Mouse (Mus musculus): ENCODE data around the gene Wdr75. TPM values are rescaled to one million over a fixed set of nuclear protein-coding genes. Genes with fewer than 3 reads are reported as not detected.

Gene Wdr75
- polyA plus RNA-seq, 1 experiment from 2014 or later: 39.8 TPM

DNA sequence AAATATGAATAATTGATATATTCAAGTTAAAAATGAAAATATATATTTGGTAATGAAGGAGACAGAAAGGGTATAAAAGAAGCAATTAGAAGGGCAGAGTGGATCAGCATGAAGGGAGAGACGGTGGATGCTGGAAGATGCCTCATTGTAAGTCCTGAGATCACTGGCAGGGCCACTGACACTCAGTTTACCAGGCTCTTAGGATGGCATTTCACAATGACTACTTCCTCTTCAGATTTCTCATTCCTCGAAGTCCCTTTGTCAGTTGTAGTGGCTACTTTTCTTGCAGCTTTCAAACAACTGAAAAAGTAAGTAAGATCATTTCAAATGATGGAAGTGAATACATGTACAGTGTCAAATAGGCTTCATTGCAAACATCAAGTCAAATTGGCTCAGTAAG is 31.2 kb downstream of the Wdr75 start:
- ATAC-seq (ENCODE audit: low FRiP score, low TSS enrichment): no peak
- Histone ChIP-seq H3K27me3 (ENCODE audit: control insufficient read depth, insufficient read depth, low read length) (no peaks in the 10 kb centered on the region), H3K36me3 (ENCODE audit: control insufficient read depth, insufficient read depth, low read length) (peaks cover 3% of the 10 kb centered on the region; the same call in 1 of the 2 replicates), H3K9me3 (ENCODE audit: control insufficient read depth, low read length) (no peaks in the 10 kb centered on the region), H3K4me2 (replicated peaks; ENCODE audit: low read depth) (no peak overlapping the region), H3K4me3 (ENCODE audit: low read depth, low read length) (no peak overlapping the region), H3K4me1 (replicated peaks; ENCODE audit: control insufficient read depth, insufficient read depth) (no peaks in the 10 kb centered on the region), H3K27ac (replicated peaks) (no peak overlapping the region), H3K9ac (ENCODE audit: low read length) (no peak overlapping the region)
- WGBS: 78% methylated on average over 2 of the region's 2 CpGs
- no peak for DNase-seq (ENCODE audit: low spot score)
- TF ChIP-seq EP300 (optimal IDR thresholded peaks at IDR 0.05) (no peak), CTCF (IDR thresholded peaks at IDR 0.05; ENCODE audit: low read depth) (no peak)

GRCm38 (mm10) chr1:45826796-45827195 is 31.8 kb downstream of the Wdr75 start:
- TF ChIP-seq CTCF (IDR thresholded peaks at IDR 0.05; ENCODE audit: low read depth) (no peak), EP300 (optimal IDR thresholded peaks at IDR 0.05) (no peak)
- WGBS: 89% methylated on average over 2 of the region's 2 CpGs

DNA sequence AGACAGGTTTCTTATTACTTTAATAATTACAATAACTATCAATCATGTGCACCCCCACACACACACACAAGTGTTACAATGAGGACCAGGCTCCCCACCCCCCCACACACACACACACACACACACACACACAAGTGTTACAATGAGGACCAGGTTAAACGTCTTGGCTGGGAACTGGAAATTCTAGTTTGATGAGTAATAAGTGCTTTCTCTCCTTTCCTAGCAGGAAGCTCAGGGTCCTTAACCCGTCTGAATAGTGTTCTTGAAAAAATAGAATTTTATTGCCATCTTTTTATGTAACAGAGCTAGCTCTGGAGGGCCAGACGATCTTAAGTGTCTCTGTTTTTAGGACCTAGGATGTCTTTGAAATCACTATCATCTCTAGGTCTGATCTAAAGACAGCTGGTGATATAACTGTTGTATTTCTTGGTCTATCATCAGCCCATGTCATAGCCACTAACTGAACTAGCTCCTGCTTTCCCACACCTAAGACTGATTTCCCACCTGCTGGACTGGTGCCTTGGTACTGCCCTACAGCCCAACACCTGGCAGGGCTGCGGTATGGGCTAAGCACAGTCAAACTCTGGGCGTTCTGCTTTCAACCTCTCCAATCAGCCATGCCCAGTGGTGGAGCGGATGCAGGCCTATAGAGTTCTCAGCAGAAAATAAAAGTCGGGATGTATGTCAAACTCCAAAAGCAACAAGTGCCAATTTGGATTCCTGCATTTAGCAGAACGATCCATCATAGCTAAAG is 35.7 kb downstream of the Wdr75 start:
- Histone ChIP-seq H3K9ac (ENCODE audit: low read length) (no peak overlapping the region), H3K27me3 (ENCODE audit: control insufficient read depth, insufficient read depth, low read length) (no peaks in the 10 kb centered on the region), H3K36me3 (ENCODE audit: control insufficient read depth, insufficient read depth, low read length) (no peaks in the 10 kb centered on the region), H3K9me3 (ENCODE audit: control insufficient read depth, low read length) (no peaks in the 10 kb centered on the region), H3K4me2 (replicated peaks; ENCODE audit: low read depth) (no peak overlapping the region), H3K4me1 (replicated peaks; ENCODE audit: control insufficient read depth, insufficient read depth) (no peaks in the 10 kb centered on the region), H3K27ac (replicated peaks) (no peak overlapping the region), H3K4me3 (ENCODE audit: low read depth, low read length) (no peak overlapping the region)
- 75% methylated on average over 8 of the region's 8 CpGs for WGBS
- DNase-seq (ENCODE audit: low spot score) (no peak), ATAC-seq (ENCODE audit: low FRiP score, low TSS enrichment) (no peak)
- no peak for TF ChIP-seq EP300 (optimal IDR thresholded peaks at IDR 0.05)
- no peak for TF ChIP-seq CTCF (IDR thresholded peaks at IDR 0.05; ENCODE audit: low read depth)

More at GRCm38 (mm10) chr1:45826796-45827195, 31.8 kb downstream of the Wdr75 start:
- H3K9me3 ChIP-seq (ENCODE audit: control insufficient read depth, low read length): no peaks in the 10 kb centered on the region
- H3K36me3 ChIP-seq (ENCODE audit: control insufficient read depth, insufficient read depth, low read length): peaks cover 3% of the 10 kb centered on the region; the same call in 1 of the 2 replicates
- no peak overlapping the region for H3K9ac ChIP-seq (ENCODE audit: low read length)
- DNase-seq (ENCODE audit: low spot score) (no peak), ATAC-seq (ENCODE audit: low FRiP score, low TSS enrichment) (no peak)
- no peaks in the 10 kb centered on the region for H3K27me3 ChIP-seq (ENCODE audit: control insufficient read depth, insufficient read depth, low read length)
- H3K4me3 ChIP-seq (ENCODE audit: low read depth, low read length): no peak overlapping the region
- H3K4me1 ChIP-seq (replicated peaks; ENCODE audit: control insufficient read depth, insufficient read depth): no peaks in the 10 kb centered on the region
- H3K27ac ChIP-seq (replicated peaks): no peak overlapping the region
- H3K4me2 ChIP-seq (replicated peaks; ENCODE audit: low read depth): no peak overlapping the region

DNA sequence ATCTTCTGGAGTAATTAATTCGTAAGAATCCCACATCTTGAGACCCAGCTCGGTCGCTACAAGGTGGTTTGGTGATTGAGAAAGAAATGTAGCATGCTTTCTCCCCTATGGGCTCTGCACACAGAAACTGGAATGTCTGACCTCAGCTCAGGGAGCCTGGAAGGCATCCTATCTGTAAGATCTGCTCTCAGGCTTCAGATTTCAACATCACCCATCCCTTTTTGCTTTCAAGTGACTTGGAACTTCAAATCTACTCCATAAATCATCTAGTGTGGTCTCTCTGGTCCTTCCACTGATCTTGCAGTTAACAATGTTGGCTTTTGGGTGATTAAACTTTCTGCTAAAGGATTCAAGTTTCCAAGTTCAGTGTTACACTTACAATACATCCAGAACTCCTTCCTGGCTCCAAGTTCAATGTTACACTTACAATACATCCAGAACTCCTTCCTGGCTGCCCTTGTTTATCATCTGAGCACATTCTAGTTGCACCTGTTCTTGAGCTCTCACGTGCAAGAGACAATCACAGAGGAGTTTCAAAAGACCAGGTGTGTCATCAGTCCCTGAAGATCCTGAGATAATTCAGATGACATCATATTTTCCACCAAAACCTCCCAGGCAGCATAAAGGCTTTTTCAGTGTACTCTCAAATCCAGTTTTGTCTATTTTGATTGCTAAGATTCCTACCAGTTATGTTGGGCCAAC is 40.5 kb downstream of the Wdr75 start:
- Histone ChIP-seq H3K27ac (replicated peaks) (peak overlapping the region; percentile 35; the same call in 1 of the 2 replicates), H3K4me1 (replicated peaks; ENCODE audit: control insufficient read depth, insufficient read depth) (no peaks in the 10 kb centered on the region), H3K4me3 (ENCODE audit: low read depth, low read length) (no peak overlapping the region), H3K4me2 (replicated peaks; ENCODE audit: low read depth) (no peak overlapping the region), H3K9me3 (ENCODE audit: control insufficient read depth, low read length) (no peaks in the 10 kb centered on the region), H3K36me3 (ENCODE audit: control insufficient read depth, insufficient read depth, low read length) (no peaks in the 10 kb centered on the region), H3K27me3 (ENCODE audit: control insufficient read depth, insufficient read depth, low read length) (no peaks in the 10 kb centered on the region), H3K9ac (ENCODE audit: low read length) (no peak overlapping the region)
- ATAC-seq (ENCODE audit: low FRiP score, low TSS enrichment) (no peak), DNase-seq (ENCODE audit: low spot score) (no peak)
- WGBS: 63% methylated on average over 4 of the region's 4 CpGs
- no peak for TF ChIP-seq CTCF (IDR thresholded peaks at IDR 0.05; ENCODE audit: low read depth)
- no peak for TF ChIP-seq EP300 (optimal IDR thresholded peaks at IDR 0.05)

DNA sequence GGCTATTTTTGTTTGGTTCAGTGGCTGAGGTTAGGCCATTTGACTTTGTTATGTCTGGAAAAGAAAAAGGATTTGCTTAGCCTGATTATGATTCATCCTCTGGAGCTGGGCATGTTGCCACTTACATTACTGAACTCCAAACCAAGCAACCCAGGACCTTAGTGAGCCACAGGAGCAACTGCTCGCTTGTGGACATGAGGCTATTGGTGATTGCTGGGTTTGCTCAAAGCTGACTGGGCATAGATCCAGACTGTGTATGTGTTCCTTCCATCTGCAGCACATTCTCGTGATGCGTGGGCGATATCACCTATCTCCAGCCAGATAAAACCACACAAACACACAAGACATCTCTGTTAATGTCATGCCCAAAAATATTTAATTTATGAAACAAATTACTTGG is 42.8 kb downstream of the Wdr75 start:
- Histone ChIP-seq H3K27me3 (ENCODE audit: control insufficient read depth, insufficient read depth, low read length) (no peaks in the 10 kb centered on the region), H3K27ac (replicated peaks) (0 out of 2 replicates have a peak overlapping the region, but pooled peaks have one; percentile 30), H3K9me3 (ENCODE audit: control insufficient read depth, low read length) (no peaks in the 10 kb centered on the region), H3K4me2 (replicated peaks; ENCODE audit: low read depth) (no peak overlapping the region), H3K9ac (ENCODE audit: low read length) (no peak overlapping the region), H3K4me3 (ENCODE audit: low read depth, low read length) (no peak overlapping the region), H3K4me1 (replicated peaks; ENCODE audit: control insufficient read depth, insufficient read depth) (no peaks in the 10 kb centered on the region), H3K36me3 (ENCODE audit: control insufficient read depth, insufficient read depth, low read length) (no peaks in the 10 kb centered on the region)
- WGBS: 22% methylated on average over 4 of the region's 4 CpGs
- peak; percentile 51 for DNase-seq (ENCODE audit: low spot score)
- no peak for TF ChIP-seq CTCF (IDR thresholded peaks at IDR 0.05; ENCODE audit: low read depth)
- no peak for TF ChIP-seq EP300 (optimal IDR thresholded peaks at IDR 0.05)
- ATAC-seq (ENCODE audit: low FRiP score, low TSS enrichment): peak; percentile 85

GRCm38 (mm10) chr1:45838271-45838670 is 43.3 kb downstream of the Wdr75 start:
- H3K36me3 ChIP-seq (ENCODE audit: control insufficient read depth, insufficient read depth, low read length): no peaks in the 10 kb centered on the region
- DNase-seq (ENCODE audit: low spot score): no peak
- H3K4me2 ChIP-seq (replicated peaks; ENCODE audit: low read depth): no peak overlapping the region
- no peak for ATAC-seq (ENCODE audit: low FRiP score, low TSS enrichment)
- TF ChIP-seq CTCF (IDR thresholded peaks at IDR 0.05; ENCODE audit: low read depth) (no peak), EP300 (optimal IDR thresholded peaks at IDR 0.05) (no peak)
- no peak overlapping the region for H3K4me3 ChIP-seq (ENCODE audit: low read depth, low read length)
- no peak overlapping the region for H3K27ac ChIP-seq (replicated peaks)
- no peaks in the 10 kb centered on the region for H3K4me1 ChIP-seq (replicated peaks; ENCODE audit: control insufficient read depth, insufficient read depth)
- H3K9ac ChIP-seq (ENCODE audit: low read length): no peak overlapping the region
- H3K9me3 ChIP-seq (ENCODE audit: control insufficient read depth, low read length): no peaks in the 10 kb centered on the region
- no peaks in the 10 kb centered on the region for H3K27me3 ChIP-seq (ENCODE audit: control insufficient read depth, insufficient read depth, low read length)

All from stomach, postnatal 0 days (tissue).